Mouse (Mus musculus) liver, embryonic 16.5 days (tissue): ENCODE data around the gene Ahcy. TPM values are rescaled to one million over a fixed set of nuclear protein-coding genes. Genes with fewer than 3 reads are reported as not detected.
"Not testable (repeated sequence)": the region's sequence is repeated elsewhere in the genome, so short reads cannot be mapped to it uniquely, and the experiment has no call there.

Experiments used
- ATAC-seq: fragments of 200-750 bp; cut with Nextera tagmentation; 2 replicates; pipeline ENCODE4 v1.8.0; 2017; ENCODE audit warnings: low read depth, mild to moderate bottlenecking, moderate number of reproducible peaks, moderate library complexity
- H3K27ac ChIP-seq: fragments of 300-500 bp; sonication (generic); 2 replicates; pipeline ENCODE4 v1.5.1; 2014; ENCODE audit warnings: mild to moderate bottlenecking, low read length
- H3K27me3 ChIP-seq: fragments of 300-500 bp; sonication (generic); 2 replicates; pipeline ENCODE4 v1.6.1; 2014; ENCODE audit warnings: low read depth, low read length, mixed read lengths; ENCODE audit not compliant: control insufficient read depth, insufficient read depth
- H3K36me3 ChIP-seq: fragments of 300-500 bp; sonication (generic); 2 replicates; pipeline ENCODE4 v1.6.1; 2014; ENCODE audit warnings: mild to moderate bottlenecking; ENCODE audit not compliant: control insufficient read depth, insufficient read depth
- H3K4me1 ChIP-seq: fragments of 300-500 bp; sonication (generic); 2 replicates; pipeline ENCODE4 v1.6.1; 2014; ENCODE audit warnings: low read depth, low read length, mixed read lengths; ENCODE audit not compliant: control insufficient read depth
- H3K4me2 ChIP-seq: fragments of 300-500 bp; sonication (generic); 2 replicates; pipeline ENCODE4 v1.6.1; 2014; ENCODE audit warnings: low read depth, low read length, mixed read lengths
- H3K4me3 ChIP-seq: fragments of 300-500 bp; sonication (generic); 2 replicates; pipeline ENCODE4 v1.5.1; 2014; ENCODE audit warnings: low read depth, mild to moderate bottlenecking, low read length
- H3K9ac ChIP-seq: fragments of 300-500 bp; sonication (generic); 2 replicates; pipeline ENCODE4 v1.6.1; 2014; ENCODE audit warnings: low read depth, low read length
- H3K9me3 ChIP-seq: fragments of 300-500 bp; sonication (generic); replicated peaks from 2 replicates; pipeline ENCODE4 v1.6.1; 2016; ENCODE audit warnings: low read length; ENCODE audit not compliant: control insufficient read depth
- WGBS: fragments of 180-500 bp; shearing (Covaris S2); extraction: QIAGEN DNeasy Blood & Tissue Kit; methylation state at CpG from one replicate; pipeline ENCODE4 v1.1.7; 2014; ENCODE audit not compliant: insufficient replicate concordance; 5-methylcytosine and 5-hydroxymethylcytosine counted together
- polyA plus RNA-seq: library from polyadenylated mRNA; unstranded; fragments of >200 nt; fragmentation: Nextera tagmentation; extraction: Ambion mirVana; gene quantifications from 2 replicates; pipeline ENCODE4 v1.2.1, GENCODE M21; 2015

The Ahcy gene
- polyA plus RNA-seq, 1 experiment from 2014 or later: 77.7 TPM

GRCm38 (mm10) chr2:155056076-155056578 lies 18.2 kb downstream of the Ahcy start:
- H3K9me3 ChIP-seq: no peaks in the 10 kb centered on the region
- H3K27me3 ChIP-seq: no peaks in the 10 kb centered on the region
- H3K36me3 ChIP-seq: 0 out of 2 replicates have a peak, but pooled peaks cover 2% of the 10 kb centered on the region
- peaks cover 19% of the 10 kb centered on the region for H3K4me1 ChIP-seq
- no peak overlapping the region for H3K4me2 ChIP-seq
- peak; percentile 30; the same call in 1 of the 2 replicates for ATAC-seq
- WGBS: 51% methylated on average over 5 of the region's 5 CpGs
- no peak overlapping the region for H3K4me3 ChIP-seq
- peak overlapping the region; percentile 66 for H3K27ac ChIP-seq
- no peak overlapping the region for H3K9ac ChIP-seq

- H3K27me3 ChIP-seq: no peaks in the 10 kb centered on the region
- H3K9ac ChIP-seq: no peak overlapping the region
- ATAC-seq: no peak
- no peak overlapping the region for H3K27ac ChIP-seq
- WGBS: 67% methylated on average over 3 of the region's 3 CpGs
- H3K9me3 ChIP-seq: no peaks in the 10 kb centered on the region
- H3K4me2 ChIP-seq: no peak overlapping the region
- H3K4me3 ChIP-seq: no peak overlapping the region
- no peaks in the 10 kb centered on the region for H3K36me3 ChIP-seq
- peaks cover 27% of the 10 kb centered on the region for H3K4me1 ChIP-seq
Observed at GRCm38 (mm10) chr2:155054672-155055071, 19.6 kb downstream of the Ahcy start.

- H3K4me2 ChIP-seq, H3K27me3 ChIP-seq, ATAC-seq, H3K36me3 ChIP-seq, H3K4me3 ChIP-seq, H3K27ac ChIP-seq, H3K9ac ChIP-seq, H3K9me3 ChIP-seq: not testable (repeated sequence)
- peaks cover 27% of the 10 kb centered on the region for H3K4me1 ChIP-seq
- WGBS: 68% methylated on average over 8 of the region's 8 CpGs
Observed at GRCm38 (mm10) chr2:155053512-155053911, 20.8 kb downstream of the Ahcy start.

GRCm38 (mm10) chr2:155052681-155053080 lies 21.6 kb downstream of the Ahcy start:
- peak; percentile 30 for ATAC-seq
- WGBS: 62% methylated on average over 2 of the region's 2 CpGs
- H3K9ac ChIP-seq: no peak overlapping the region
- no peaks in the 10 kb centered on the region for H3K27me3 ChIP-seq
- peaks cover 27% of the 10 kb centered on the region for H3K4me1 ChIP-seq
- H3K4me2 ChIP-seq: no peak overlapping the region
- no peaks in the 10 kb centered on the region for H3K36me3 ChIP-seq
- H3K9me3 ChIP-seq: no peaks in the 10 kb centered on the region
- H3K4me3 ChIP-seq: no peak overlapping the region
- peak overlapping the region; percentile 81 for H3K27ac ChIP-seq

GRCm38 (mm10) chr2:155051622-155052351 lies 22.5 kb downstream of the Ahcy start:
- peaks cover 27% of the 10 kb centered on the region for H3K4me1 ChIP-seq
- no peak for ATAC-seq
- 18% methylated on average over 9 of the region's 9 CpGs for whole genome bisulfite sequencing
- H3K36me3 ChIP-seq: no peaks in the 10 kb centered on the region
- peak overlapping the region; percentile 61; the same call in 1 of the 2 replicates for H3K9ac ChIP-seq
- peak overlapping the region; percentile 71 for H3K4me3 ChIP-seq
- no peaks in the 10 kb centered on the region for H3K9me3 ChIP-seq
- H3K27ac ChIP-seq: peak overlapping the region; percentile 81; the same call in 1 of the 2 replicates
- H3K4me2 ChIP-seq: peak overlapping the region; percentile 99
- H3K27me3 ChIP-seq: no peaks in the 10 kb centered on the region

GRCm38 (mm10) chr2:155050504-155051236 lies 23.6 kb downstream of the Ahcy start:
- H3K36me3 ChIP-seq: no peaks in the 10 kb centered on the region
- peaks cover 22% of the 10 kb centered on the region for H3K4me1 ChIP-seq
- WGBS: 1% methylated on average over 45 of the region's 45 CpGs
- no peaks in the 10 kb centered on the region for H3K27me3 ChIP-seq
- peak overlapping the region; percentile 81 for H3K9ac ChIP-seq
- H3K9me3 ChIP-seq: no peaks in the 10 kb centered on the region
- peak; percentile 93 for ATAC-seq
- H3K27ac ChIP-seq: peak overlapping the region; percentile 78
- H3K4me2 ChIP-seq: peak overlapping the region; percentile 99
- H3K4me3 ChIP-seq: peak overlapping the region; percentile 71

GRCm38 (mm10) chr2:155050108-155050503 lies 24.2 kb downstream of the Ahcy start:
- Histone ChIP-seq H3K4me3 (peak overlapping the region; percentile 71), H3K9me3 (no peaks in the 10 kb centered on the region), H3K4me1 (peaks cover 21% of the 10 kb centered on the region), H3K27me3 (no peaks in the 10 kb centered on the region), H3K9ac (peak overlapping the region; percentile 81), H3K27ac (peak overlapping the region; percentile 78), H3K4me2 (peak overlapping the region; percentile 99), H3K36me3 (no peaks in the 10 kb centered on the region)
- WGBS: 31% methylated on average over 5 of the region's 5 CpGs
- ATAC-seq: no peak

GRCm38 (mm10) chr2:155047452-155048178 lies 26.7 kb downstream of the Ahcy start:
- Histone ChIP-seq H3K27ac (no peak overlapping the region), H3K9ac (no peak overlapping the region), H3K4me2 (no peak overlapping the region), H3K4me1 (peaks cover 21% of the 10 kb centered on the region), H3K4me3 (no peak overlapping the region), H3K9me3 (no peaks in the 10 kb centered on the region), H3K36me3 (no peaks in the 10 kb centered on the region), H3K27me3 (no peaks in the 10 kb centered on the region)
- WGBS: 58% methylated on average over 7 of the region's 7 CpGs
- no peak for ATAC-seq
